ENCODE assay signal across 20 mouse cellular contexts in the genomic region with DNA sequence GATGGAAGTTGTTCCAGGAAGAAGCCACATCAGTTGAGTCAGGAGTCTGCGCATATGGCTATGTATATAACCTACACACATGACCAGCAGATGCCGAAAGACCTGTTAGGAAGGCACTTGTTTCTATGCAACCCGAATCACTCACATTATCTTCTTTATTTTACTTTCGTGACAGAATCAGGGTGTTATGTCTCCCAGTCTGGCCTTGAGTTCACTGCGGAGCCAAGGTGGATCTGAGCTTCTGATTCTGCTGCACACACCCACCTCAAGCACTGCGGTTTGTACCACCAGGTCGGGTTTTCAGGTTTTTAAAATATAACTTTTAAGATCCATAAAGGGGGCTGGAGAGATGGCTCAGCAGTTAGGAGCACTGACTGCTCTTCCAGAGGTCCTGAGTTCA. TPM values are rescaled to one million over a fixed set of nuclear protein-coding genes. Genes with fewer than 3 reads are reported as not detected.
DNase-seq lines count a peak whose midpoint lies in the region; ATAC-seq lines count a peak whose summit lies in the region.
"Had no signal": no experiment of that assay in that cellular context is flagged by ENCODE, and none has a peak within 500 bp of the region (broad histone marks: within the 10 kb centered on the region; RNA-seq: fewer than 3 reads in every experiment).

No protein-coding gene starts in this region.

- H3K9me3 ChIP-seq in heart, embryonic 11.5 days (replicated peaks; ENCODE audit: control insufficient read depth, low read length), result no peaks in the 10 kb centered on the region
- no peaks in the 10 kb centered on the region for H3K9me3 ChIP-seq in midbrain, embryonic 11.5 days (ENCODE audit: control insufficient read depth, low read length)
- no peaks in the 10 kb centered on the region for H3K9me3 ChIP-seq in midbrain, embryonic 10.5 days (replicated peaks)

- H3K4me3 ChIP-seq in heart, embryonic 11.5 days (ENCODE audit: low read depth, low read length), result no peak overlapping the region
- H3K4me3 ChIP-seq in midbrain, embryonic 11.5 days (ENCODE audit: low read depth, low read length), result no peak overlapping the region
- no peak overlapping the region for H3K4me3 ChIP-seq in midbrain, embryonic 10.5 days

- H3K27me3 ChIP-seq in heart, embryonic 11.5 days (ENCODE audit: control insufficient read depth, insufficient read depth, low read length), result no peaks in the 10 kb centered on the region
- no peaks in the 10 kb centered on the region for H3K27me3 ChIP-seq in midbrain, embryonic 11.5 days (ENCODE audit: control insufficient read depth, insufficient read depth, low read length)
- no peaks in the 10 kb centered on the region for H3K27me3 ChIP-seq in midbrain, embryonic 10.5 days (ENCODE audit: low read depth, poor library complexity, severe bottlenecking)
- H3K27me3 ChIP-seq: CH12.LX had no signal

- H3K36me3 ChIP-seq in heart, embryonic 11.5 days (ENCODE audit: control insufficient read depth, insufficient read depth, low read length), result no peaks in the 10 kb centered on the region
- H3K36me3 ChIP-seq in midbrain, embryonic 11.5 days (ENCODE audit: control insufficient read depth, insufficient read depth, low read length), result no peaks in the 10 kb centered on the region
- no peaks in the 10 kb centered on the region for H3K36me3 ChIP-seq in midbrain, embryonic 10.5 days
- H3K36me3 ChIP-seq: G1E had no signal

- no peak overlapping the region for H3K27ac ChIP-seq in heart, embryonic 11.5 days (ENCODE audit: low read depth, low read length)
- H3K27ac ChIP-seq in midbrain, embryonic 11.5 days (ENCODE audit: low read depth, low read length), result no peak overlapping the region
- no peak overlapping the region for H3K27ac ChIP-seq in midbrain, embryonic 10.5 days (replicated peaks)

- WGBS in heart, embryonic 11.5 days (ENCODE audit: insufficient replicate concordance), result 85% methylated on average over 7 of the region's 7 CpGs
- 87% methylated on average over 7 of the region's 7 CpGs for WGBS in midbrain, embryonic 11.5 days
- WGBS in midbrain, embryonic 10.5 days, result 93% methylated on average over 7 of the region's 7 CpGs

- ATAC-seq in heart, embryonic 11.5 days (replicated peaks; ENCODE audit: insufficient number of reproducible peaks, low FRiP score, low TSS enrichment), result no peak
- ATAC-seq in midbrain, embryonic 11.5 days (ENCODE audit: low FRiP score), result no peak
- ATAC-seq: activated CD4-positive, CD25-positive, alpha-beta regulatory T cell, adult 4 months; CD4-positive, CD25-positive, alpha-beta regulatory T cell, adult 4 months; Patski had no signal

- no peak overlapping the region for H3K4me2 ChIP-seq in heart, embryonic 11.5 days
- H3K4me2 ChIP-seq in midbrain, embryonic 11.5 days, result no peak overlapping the region

- H3K9ac ChIP-seq in heart, embryonic 11.5 days (ENCODE audit: low read depth, low read length), result no peak overlapping the region
- no peak overlapping the region for H3K9ac ChIP-seq in midbrain, embryonic 11.5 days (ENCODE audit: low read length)

- DNase-seq in heart, adult 11 months, result peak; percentile 69
- peak; percentile 59 for DNase-seq in midbrain, embryonic 11.5 days (ENCODE audit: low spot score, missing footprints)
- no peak for DNase-seq in midbrain, embryonic 10.5 days (ENCODE audit: low spot score)
- DNase-seq: adrenal gland, adult 2 months; adrenal gland, adult 8-10 months; adrenal gland, postnatal 10 days; adrenal gland, postnatal 14 days; adrenal gland, postnatal 25 days; adrenal gland, postnatal 36 days; B cell, adult 2 months; cerebellum, adult 11 months; cerebellum, adult 11-12 months; cerebellum, adult 18-20 months had no signal

- H3K4me1 ChIP-seq in heart, embryonic 11.5 days (ENCODE audit: control insufficient read depth, insufficient read depth, low read length), result no peaks in the 10 kb centered on the region
- 0 out of 2 replicates have a peak, but pooled peaks cover 3% of the 10 kb centered on the region for H3K4me1 ChIP-seq in midbrain, embryonic 11.5 days (ENCODE audit: control insufficient read depth, insufficient read depth, low read length)
- H3K4me1 ChIP-seq in midbrain, embryonic 10.5 days, result peaks cover 4% of the 10 kb centered on the region

RNA-seq across cellular contexts. Expression of gene Dgki, which starts 22.7 kb away (rescaled TPM):
- 1.0 and 1.1 TPM in 2 replicates for polyA plus RNA-seq in heart, embryonic 11.5 days (2014; fragmentation: Nextera tagmentation; extraction: Ambion mirVana)
- polyA plus RNA-seq in midbrain, embryonic 11.5 days (2014; fragmentation: Nextera tagmentation; extraction: Ambion mirVana), result 2.1 TPM in 2 replicates
- polyA plus RNA-seq in midbrain, embryonic 10.5 days (2016; fragmentation: Nextera tagmentation; extraction: Ambion mirVana), result 0.63 and 1.4 TPM in 2 replicates
- polyA plus RNA-seq: C2C12, G1E had no signal
